Mouse (Mus musculus) forebrain, embryonic 12.5 days (tissue): ENCODE measurements around the gene Snapc5. TPM values are rescaled to one million over a fixed set of nuclear protein-coding genes. Genes with fewer than 3 reads are reported as not detected.

ENCODE experiments used
- ATAC-seq: fragments of 200-750 bp; cut with Nextera tagmentation; 2 replicates; pipeline ENCODE4 v1.8.0; 2017; ENCODE audit warnings: moderate TSS enrichment; ENCODE audit not compliant: low FRiP score
- H3K27ac ChIP-seq: fragments of 300-500 bp; sonication (generic); 2 replicates; pipeline ENCODE4 v1.5.1; 2016; ENCODE audit warnings: mild to moderate bottlenecking
- H3K27me3 ChIP-seq: fragments of 300-500 bp; sonication (generic); 2 replicates; pipeline ENCODE4 v1.6.1; 2016; ENCODE audit warnings: mild to moderate bottlenecking
- H3K36me3 ChIP-seq: fragments of 300-500 bp; sonication (generic); replicated peaks from 2 replicates; pipeline ENCODE4 v1.6.1; 2016; ENCODE audit warnings: mild to moderate bottlenecking
- H3K4me1 ChIP-seq: fragments of 300-500 bp; sonication (generic); 2 replicates; pipeline ENCODE4 v1.6.1; 2016
- H3K4me2 ChIP-seq: fragments of 300-500 bp; sonication (generic); 2 replicates; pipeline ENCODE4 v1.6.1; 2016; ENCODE audit warnings: mild to moderate bottlenecking, moderate library complexity
- H3K4me3 ChIP-seq: fragments of 300-500 bp; sonication (generic); replicated peaks from 2 replicates; pipeline ENCODE4 v1.5.1; 2016; ENCODE audit warnings: mild to moderate bottlenecking
- H3K9ac ChIP-seq: fragments of 300-500 bp; sonication (generic); 2 replicates; pipeline ENCODE4 v1.6.1; 2016; ENCODE audit warnings: mild to moderate bottlenecking
- H3K9me3 ChIP-seq: fragments of 300-500 bp; sonication (generic); 2 replicates; pipeline ENCODE4 v1.6.1; 2016
- WGBS: fragments of 180-500 bp; shearing (Covaris S2); methylation state at CpG from one replicate; pipeline ENCODE4 v1.1.7; 2016; 5-methylcytosine and 5-hydroxymethylcytosine counted together
- microRNA-seq: library from miRNA; unstranded; fragments of <30 nt; microRNA quantifications from one replicate; pipeline ENCODE4, GENCODE M21; 2017
- polyA plus RNA-seq: library from polyadenylated mRNA; unstranded; fragments of >200 nt; fragmentation: Nextera tagmentation; extraction: Ambion mirVana; gene quantifications from 2 replicates; pipeline ENCODE4 v1.2.1, GENCODE M21; 2016

The Snapc5 gene
- polyA plus RNA-seq, 1 experiment from 2014 or later = 35.9 TPM

DNA sequence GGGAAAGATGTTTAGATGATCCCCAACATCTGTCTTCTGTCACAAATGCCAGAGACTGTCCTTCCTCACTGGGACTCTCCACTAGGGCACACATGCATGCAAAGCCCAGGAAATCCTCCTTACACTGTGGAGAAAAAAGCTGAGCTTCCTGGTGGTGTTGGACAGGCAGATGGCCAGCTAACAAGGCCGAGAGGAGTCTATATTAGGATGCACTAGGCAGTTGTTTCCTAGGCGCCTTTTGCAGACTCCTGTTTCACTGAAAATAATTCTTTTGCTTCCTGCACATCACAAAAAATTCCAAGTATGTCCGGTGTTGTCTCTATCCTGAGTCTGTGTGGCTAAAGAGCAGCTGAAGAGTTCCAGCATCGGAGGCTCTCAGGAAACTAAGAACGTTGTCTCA is 52.1 kb downstream of the Snapc5 start:
- H3K4me3 ChIP-seq = no peak overlapping the region
- H3K4me2 ChIP-seq = no peak overlapping the region
- no peak overlapping the region for H3K27ac ChIP-seq
- peaks cover 26% of the 10 kb centered on the region for H3K4me1 ChIP-seq
- H3K9ac ChIP-seq = no peak overlapping the region
- ATAC-seq = no peak
- no peaks in the 10 kb centered on the region for H3K9me3 ChIP-seq
- WGBS = 77% methylated on average over 5 of the region's 5 CpGs
- no peaks in the 10 kb centered on the region for H3K27me3 ChIP-seq
- H3K36me3 ChIP-seq = no peaks in the 10 kb centered on the region

- H3K36me3 ChIP-seq = no peaks in the 10 kb centered on the region
- no peak overlapping the region for H3K9ac ChIP-seq
- H3K27ac ChIP-seq = peak overlapping the region; percentile 63; the same call in 1 of the 2 replicates
- peaks cover 26% of the 10 kb centered on the region for H3K4me1 ChIP-seq
- H3K4me2 ChIP-seq = no peak overlapping the region
- no peak for ATAC-seq
- 78% methylated on average over 3 of the region's 3 CpGs for WGBS
- no peaks in the 10 kb centered on the region for H3K9me3 ChIP-seq
- H3K27me3 ChIP-seq = no peaks in the 10 kb centered on the region
- no peak overlapping the region for H3K4me3 ChIP-seq
Observed at GRCm38 (mm10) chr9:64231674-64232073, 52.6 kb downstream of the Snapc5 start.

DNA sequence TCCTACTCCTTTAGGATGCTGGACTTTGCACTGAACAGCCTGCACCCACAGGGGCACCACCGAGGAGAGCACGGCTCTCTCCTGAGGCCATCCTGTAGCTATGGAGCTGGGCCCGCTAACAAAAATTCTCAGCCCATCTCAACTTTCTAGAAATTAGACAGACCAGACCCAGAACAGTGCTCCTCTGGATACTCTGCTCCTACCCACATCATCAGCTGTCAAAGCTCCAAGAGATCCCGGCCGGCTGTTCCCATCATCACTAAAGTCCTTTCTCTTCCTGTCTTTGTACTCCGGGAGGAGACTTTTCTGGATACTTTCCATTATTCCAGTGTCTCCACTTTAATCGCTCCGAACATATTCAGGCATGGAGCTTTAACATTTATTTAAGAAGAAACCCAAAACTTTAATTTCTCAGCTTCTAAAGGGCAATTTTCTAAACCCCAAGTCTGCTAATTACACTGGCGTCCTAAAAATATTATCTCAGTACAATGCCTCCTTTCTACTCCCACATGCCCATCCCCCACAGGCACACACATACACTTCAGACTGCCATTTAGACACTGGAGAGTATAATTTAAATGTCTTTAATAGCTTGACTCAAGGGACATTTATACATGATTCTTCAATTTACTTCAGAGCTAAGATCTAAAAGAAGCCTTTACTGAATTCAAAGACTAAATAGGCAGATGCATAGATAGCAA is 53.3 kb downstream of the Snapc5 start:
- no peaks in the 10 kb centered on the region for H3K9me3 ChIP-seq
- no peak overlapping the region for H3K4me2 ChIP-seq
- H3K4me1 ChIP-seq = peaks cover 26% of the 10 kb centered on the region
- WGBS = 51% methylated on average over 9 of the region's 9 CpGs
- no peaks in the 10 kb centered on the region for H3K27me3 ChIP-seq
- H3K27ac ChIP-seq = peak overlapping the region; percentile 63; the same call in 1 of the 2 replicates
- no peak for ATAC-seq
- no peak overlapping the region for H3K9ac ChIP-seq
- no peaks in the 10 kb centered on the region for H3K36me3 ChIP-seq
- no peak overlapping the region for H3K4me3 ChIP-seq

Small RNA genes lying within 50 kb of the gene (microRNA-seq; reads per million reads assigned to microRNA genes)
- not detected for gene Gm24106

Other genes with a start within 250 kb of the Snapc5 start
- 5.2 and 6.5 TPM in 2 replicates for gene Smad6, start 157.2 kb upstream of the Snapc5 start, polyA plus RNA-seq
- 0.14 TPM in 1 of 2 replicates, not detected in the other for gene Lctl, start 62.1 kb upstream of the Snapc5 start, polyA plus RNA-seq
- gene Zwilch, start 6.2 kb upstream of the Snapc5 start, polyA plus RNA-seq = 31.8 and 33.5 TPM in 2 replicates
- gene Rpl4, start 5.9 kb upstream of the Snapc5 start, polyA plus RNA-seq = 883 and 905 TPM in 2 replicates
- 1.7 and 3.5 TPM in 2 replicates for gene Uchl4, start 55.9 kb downstream of the Snapc5 start, polyA plus RNA-seq
- 55.5 and 56.0 TPM in 2 replicates for gene Map2k1, start 74.4 kb downstream of the Snapc5 start, polyA plus RNA-seq
- 252 and 254 TPM in 2 replicates for gene Tipin, start 102.3 kb downstream of the Snapc5 start, polyA plus RNA-seq
- gene Dis3l, start 162.0 kb downstream of the Snapc5 start, polyA plus RNA-seq = 24.8 and 24.9 TPM in 2 replicates
- 3.8 and 5.2 TPM in 2 replicates for gene Megf11, start 206.4 kb downstream of the Snapc5 start, polyA plus RNA-seq